Mouse (Mus musculus): ENCODE results near the gene Kir3dl2.
"Not testable (repeated sequence)": the region's sequence is repeated elsewhere in the genome, so short reads cannot be mapped to it uniquely, and the experiment has no call there.

Gene Kir3dl2

GRCm38 (mm10) chrX:136543956-136544355 is at the start of gene Kir3dl2:
Kir3dl2 (minus strand) TSS chrX:136544056.
- not testable (repeated sequence) for TF ChIP-seq GATA4 (IDR thresholded peaks at IDR 0.05; ENCODE audit: insufficient replicate concordance, low read length)

- TF ChIP-seq GATA4 (IDR thresholded peaks at IDR 0.05; ENCODE audit: insufficient replicate concordance, low read length), result no peak
These were observed 47.0 kb upstream of the Kir3dl2 start for GRCm38 (mm10) chrX:136590897-136591257.

GRCm38 (mm10) chrX:136590199-136590896 is 46.5 kb upstream of the Kir3dl2 start, which contains the start of gene Tceal3:
Tceal3 (plus strand) TSS chrX:136590842.
- no peak for TF ChIP-seq GATA4 (IDR thresholded peaks at IDR 0.05; ENCODE audit: insufficient replicate concordance, low read length)

GRCm38 (mm10) chrX:136584617-136585016 is 40.8 kb upstream of the Kir3dl2 start:
- no peak for TF ChIP-seq GATA4 (IDR thresholded peaks at IDR 0.05; ENCODE audit: insufficient replicate concordance, low read length)

- not testable (repeated sequence) for TF ChIP-seq GATA4 (IDR thresholded peaks at IDR 0.05; ENCODE audit: insufficient replicate concordance, low read length)
These were observed 26.2 kb downstream of the Kir3dl2 start, which contains the start of gene Kir3dl1 for GRCm38 (mm10) chrX:136517699-136518098. Kir3dl1 (plus strand) TSS chrX:136517999.

Measured in liver, adult (tissue).